Mouse (Mus musculus) embryonic facial prominence, embryonic 15.5 days (tissue): ENCODE measurements at regions not wholly inside any gene's neighbourhood (a gene's known extent, or its start where the extent isn't known, plus 50 kb on each side); places are given as distances from the start of the nearest gene placed in this dataset.

ENCODE experiments used
- ATAC-seq: fragments of 200-750 bp; cut with Nextera tagmentation; 2 replicates; pipeline ENCODE4 v1.8.0; 2017; ENCODE audit warnings: low read depth, moderate TSS enrichment; ENCODE audit not compliant: insufficient number of reproducible peaks, low FRiP score, low TSS enrichment
- H3K27ac ChIP-seq: fragments of 300-500 bp; sonication (generic); replicated peaks from 2 replicates; pipeline ENCODE4 v1.5.1; 2015; ENCODE audit warnings: mild to moderate bottlenecking, inconsistent platforms
- H3K27me3 ChIP-seq: fragments of 300-500 bp; sonication (generic); 2 replicates; pipeline ENCODE4 v1.6.1; 2015; ENCODE audit warnings: inconsistent platforms
- H3K36me3 ChIP-seq: fragments of 300-500 bp; sonication (generic); 2 replicates; pipeline ENCODE4 v1.6.1; 2015; ENCODE audit warnings: mild to moderate bottlenecking, inconsistent platforms
- H3K4me1 ChIP-seq: fragments of 300-500 bp; sonication (generic); 2 replicates; pipeline ENCODE4 v1.6.1; 2015; ENCODE audit warnings: inconsistent platforms
- H3K4me2 ChIP-seq: fragments of 300-500 bp; sonication (generic); replicated peaks from 2 replicates; pipeline ENCODE4 v1.6.1; 2015; ENCODE audit warnings: mild to moderate bottlenecking, inconsistent platforms
- H3K4me3 ChIP-seq: fragments of 300-500 bp; sonication (generic); replicated peaks from 2 replicates; pipeline ENCODE4 v1.5.1; 2015; ENCODE audit warnings: mild to moderate bottlenecking, inconsistent platforms
- H3K9ac ChIP-seq: fragments of 300-500 bp; sonication (generic); 2 replicates; pipeline ENCODE4 v1.6.1; 2015; ENCODE audit warnings: inconsistent platforms
- H3K9me3 ChIP-seq: fragments of 300-500 bp; sonication (generic); replicated peaks from 2 replicates; pipeline ENCODE4 v1.6.1; 2016; ENCODE audit warnings: inconsistent platforms
- WGBS: fragments of 180-500 bp; shearing (Covaris S2); methylation state at CpG from one replicate; pipeline ENCODE4 v1.1.7; 2015; 5-methylcytosine and 5-hydroxymethylcytosine counted together

DNA sequence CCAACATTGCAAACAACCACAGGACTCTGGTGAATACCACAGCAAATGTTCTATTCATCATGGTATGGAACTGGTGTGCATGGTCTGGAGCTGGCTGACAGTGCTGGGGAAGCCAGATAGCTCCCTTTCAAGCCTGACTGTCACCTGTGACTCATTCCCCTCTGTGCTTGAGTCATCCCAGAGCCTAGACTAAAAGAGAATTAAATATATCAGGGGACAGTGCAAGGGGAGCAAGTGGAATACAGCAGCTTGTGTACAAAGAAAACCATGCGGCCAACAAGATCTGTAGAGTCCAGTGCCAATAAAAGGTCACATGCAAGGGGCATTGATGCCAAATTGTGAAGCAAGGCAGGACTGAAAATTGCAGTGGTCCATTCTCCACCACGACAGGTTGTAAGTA lies 117.7 kb downstream of the Pah start:
- Histone ChIP-seq H3K9ac (no peak overlapping the region), H3K27me3 (no peaks in the 10 kb centered on the region), H3K4me2 (no peak overlapping the region), H3K4me1 (no peaks in the 10 kb centered on the region), H3K4me3 (no peak overlapping the region), H3K36me3 (no peaks in the 10 kb centered on the region), H3K9me3 (no peaks in the 10 kb centered on the region), H3K27ac (no peak overlapping the region)
- no peak for ATAC-seq
- WGBS = 85% methylated on average over 2 of the region's 2 CpGs

DNA sequence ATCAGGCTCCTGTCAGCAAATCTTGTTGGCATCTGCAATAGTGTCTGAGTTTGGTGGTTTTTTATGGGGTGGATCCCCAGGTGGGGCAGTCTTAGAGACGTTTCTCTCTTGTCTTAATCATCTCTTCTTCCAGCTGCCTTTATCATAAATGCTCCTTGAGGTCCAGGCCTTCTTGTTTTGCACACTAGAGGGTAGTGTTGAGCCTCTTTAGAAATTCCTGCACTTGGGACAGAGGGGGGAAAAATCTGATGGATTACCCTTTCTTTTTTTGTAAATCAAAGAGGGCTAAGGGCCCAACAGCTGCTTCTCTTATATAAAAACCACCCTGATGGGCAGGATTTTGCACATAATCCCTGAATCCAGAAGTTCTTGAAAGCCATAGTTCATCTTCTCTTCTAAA lies 127.5 kb downstream of the Pah start:
- H3K4me2 ChIP-seq = no peak overlapping the region
- no peaks in the 10 kb centered on the region for H3K9me3 ChIP-seq
- 14% methylated on average over 1 of the region's 1 CpGs for WGBS
- H3K4me1 ChIP-seq = no peaks in the 10 kb centered on the region
- no peak overlapping the region for H3K27ac ChIP-seq
- no peaks in the 10 kb centered on the region for H3K27me3 ChIP-seq
- no peaks in the 10 kb centered on the region for H3K36me3 ChIP-seq
- H3K4me3 ChIP-seq = no peak overlapping the region
- no peak overlapping the region for H3K9ac ChIP-seq
- no peak for ATAC-seq

DNA sequence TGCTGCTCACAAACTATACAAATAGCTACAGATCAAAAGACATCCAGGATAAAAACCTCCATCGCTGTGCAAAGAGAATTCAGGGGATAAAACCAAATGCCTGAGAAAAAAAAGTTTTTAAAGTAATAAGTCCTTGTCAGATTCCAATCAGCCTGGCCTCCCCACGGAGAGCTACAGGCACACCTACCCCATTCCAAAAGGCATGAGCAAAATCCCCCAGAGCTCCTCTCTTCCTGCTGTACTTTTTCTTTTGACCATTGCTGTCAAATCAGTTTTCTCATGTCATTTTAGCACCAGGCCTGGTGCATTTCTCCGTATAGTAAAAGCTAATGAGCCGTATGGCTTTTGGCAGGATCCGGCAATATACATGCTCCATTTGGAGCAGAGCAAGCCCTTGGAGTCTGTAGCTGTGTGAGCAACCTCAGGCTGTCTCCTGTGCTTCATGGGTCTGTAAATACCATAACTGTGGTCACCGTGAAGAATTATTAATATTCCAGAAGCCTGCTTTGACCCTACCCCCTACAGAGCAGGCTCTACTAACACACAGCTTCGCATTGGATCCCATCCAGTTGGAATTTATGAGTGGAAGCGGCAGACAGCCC lies 130.6 kb downstream of the Pah start:
- Histone ChIP-seq H3K9me3 (no peaks in the 10 kb centered on the region), H3K27me3 (no peaks in the 10 kb centered on the region), H3K4me2 (no peak overlapping the region), H3K36me3 (no peaks in the 10 kb centered on the region), H3K4me3 (no peak overlapping the region), H3K4me1 (no peaks in the 10 kb centered on the region), H3K27ac (0 out of 2 replicates have a peak overlapping the region, but pooled peaks have one; percentile 3), H3K9ac (no peak overlapping the region)
- 63% methylated on average over 8 of the region's 8 CpGs for WGBS
- peak; percentile 72 for ATAC-seq

DNA sequence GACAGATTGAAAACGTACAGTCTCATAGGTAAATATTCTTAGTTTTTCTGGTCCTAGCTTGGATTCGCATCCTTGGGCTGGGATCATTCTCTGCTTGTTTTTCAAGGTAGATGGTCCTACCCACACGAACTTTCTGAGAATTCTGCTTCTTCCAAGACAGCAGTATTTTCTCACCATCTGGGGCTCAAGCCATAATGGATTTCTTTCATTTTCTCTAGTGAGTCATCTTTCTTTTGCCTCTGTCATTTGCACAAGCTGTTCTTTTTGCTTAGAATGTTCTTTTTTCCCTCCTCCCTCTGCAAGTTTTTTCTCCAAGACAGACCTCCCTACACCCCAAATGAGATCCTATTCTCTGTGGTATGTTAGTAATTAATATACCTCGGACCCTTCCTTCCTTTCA lies 132.5 kb downstream of the Pah start:
- no peaks in the 10 kb centered on the region for H3K27me3 ChIP-seq
- H3K4me1 ChIP-seq = no peaks in the 10 kb centered on the region
- no peak overlapping the region for H3K27ac ChIP-seq
- WGBS = 76% methylated on average over 4 of the region's 4 CpGs
- no peaks in the 10 kb centered on the region for H3K9me3 ChIP-seq
- no peak overlapping the region for H3K4me2 ChIP-seq
- ATAC-seq = no peak
- no peak overlapping the region for H3K4me3 ChIP-seq
- no peaks in the 10 kb centered on the region for H3K36me3 ChIP-seq
- no peak overlapping the region for H3K9ac ChIP-seq

DNA sequence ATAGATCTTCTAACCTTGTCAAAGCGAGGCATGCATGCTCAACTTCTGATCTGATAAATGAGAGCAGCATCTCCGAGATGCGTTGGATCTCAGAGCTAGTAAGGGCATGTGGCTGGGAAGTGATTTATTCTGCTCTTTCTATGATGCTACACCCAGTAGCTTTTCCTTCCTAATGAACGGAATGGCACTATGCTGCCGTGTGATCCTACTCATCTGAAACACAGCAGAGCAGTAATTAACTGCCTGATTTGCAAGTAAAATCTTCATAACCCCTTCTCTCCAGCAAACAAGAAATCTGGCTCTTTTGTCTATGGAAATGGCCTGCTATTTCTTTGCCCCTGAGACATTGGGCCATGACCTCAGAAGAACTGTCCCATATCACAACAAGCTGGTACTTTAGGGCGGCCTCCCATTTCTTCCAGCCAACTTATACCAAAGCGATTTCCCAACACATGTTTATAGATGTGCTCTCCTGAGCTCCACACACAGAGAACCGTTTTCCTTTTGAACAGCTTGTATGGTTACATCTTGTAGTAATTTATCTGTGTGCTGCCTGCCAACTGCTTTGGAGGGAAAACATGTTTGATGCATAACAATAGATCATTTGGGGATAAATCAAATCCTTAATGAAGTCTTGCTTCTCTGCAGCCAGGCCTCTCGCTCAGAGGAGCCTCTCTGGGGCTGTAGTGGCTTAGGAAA lies 144.6 kb downstream of the Pah start:
- peak; percentile 77 for ATAC-seq
- Histone ChIP-seq H3K4me2 (no peak overlapping the region), H3K27me3 (no peaks in the 10 kb centered on the region), H3K9ac (no peak overlapping the region), H3K36me3 (no peaks in the 10 kb centered on the region), H3K4me3 (no peak overlapping the region), H3K27ac (peak overlapping the region; percentile 77), H3K9me3 (no peaks in the 10 kb centered on the region), H3K4me1 (peaks cover 11% of the 10 kb centered on the region)
- WGBS = 52% methylated on average over 9 of the region's 9 CpGs

DNA sequence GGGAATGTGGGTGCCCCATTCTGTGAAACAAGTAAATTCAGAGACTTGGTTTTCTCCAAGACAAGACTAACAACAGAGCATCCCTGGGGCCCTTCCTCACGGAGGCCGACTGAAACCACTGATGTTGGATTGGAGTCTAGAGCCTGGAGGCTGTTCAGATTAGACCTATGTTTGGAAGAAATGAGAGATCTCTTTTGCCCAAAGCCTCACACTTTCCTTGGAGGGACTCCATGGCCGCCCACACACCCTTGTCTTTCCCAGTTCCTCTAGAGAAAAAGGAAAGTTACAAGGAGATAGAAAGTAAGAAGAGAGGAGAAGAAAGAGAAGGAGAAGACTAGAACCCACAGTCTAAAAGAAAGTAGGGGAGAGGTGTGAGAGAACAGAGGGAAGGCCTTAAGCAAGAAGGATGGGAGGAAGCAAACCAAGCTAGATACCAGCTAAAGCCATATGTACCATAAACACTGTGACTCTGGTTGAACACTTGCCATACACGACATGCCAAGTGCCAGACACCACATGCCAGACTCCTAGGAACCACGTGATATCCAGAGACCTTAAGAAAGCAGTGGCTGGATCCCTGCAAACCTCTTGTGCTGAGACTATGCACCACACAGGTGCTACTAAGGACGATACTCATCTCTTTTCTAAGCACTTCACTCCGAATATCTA lies 145.3 kb downstream of the Pah start:
- no peaks in the 10 kb centered on the region for H3K36me3 ChIP-seq
- H3K4me2 ChIP-seq = no peak overlapping the region
- no peak overlapping the region for H3K9ac ChIP-seq
- H3K4me1 ChIP-seq = peaks cover 11% of the 10 kb centered on the region
- H3K9me3 ChIP-seq = no peaks in the 10 kb centered on the region
- ATAC-seq = peak; percentile 78
- peak overlapping the region; percentile 77 for H3K27ac ChIP-seq
- no peaks in the 10 kb centered on the region for H3K27me3 ChIP-seq
- no peak overlapping the region for H3K4me3 ChIP-seq
- WGBS = 51% methylated on average over 7 of the region's 7 CpGs

DNA sequence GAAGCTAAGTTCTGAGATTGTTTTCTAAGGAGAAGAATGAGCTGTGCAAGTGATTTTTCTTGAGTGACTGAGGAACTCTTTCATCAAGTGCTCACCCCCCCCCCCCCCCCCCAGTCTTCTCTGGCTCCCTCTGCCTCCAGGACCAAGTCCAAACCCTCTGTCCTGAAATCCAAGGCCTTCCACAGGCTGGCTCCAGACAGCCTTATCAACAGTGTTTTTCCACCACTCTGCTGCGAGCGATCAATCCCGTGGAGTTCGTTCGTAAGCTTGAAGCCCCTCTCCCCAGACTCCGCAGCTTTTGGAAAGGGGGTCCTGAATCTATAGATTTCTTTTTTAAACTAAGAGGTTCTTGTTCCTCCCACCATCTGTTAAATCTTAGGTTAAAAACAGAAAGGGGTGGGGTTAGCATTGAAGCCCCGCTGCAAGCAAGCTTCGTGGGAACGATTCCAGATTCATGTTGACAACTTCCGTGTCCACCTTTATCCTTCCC lies 146.1 kb downstream of the Pah start:
- Histone ChIP-seq H3K4me3 (no peak overlapping the region), H3K9me3 (no peaks in the 10 kb centered on the region), H3K9ac (no peak overlapping the region), H3K4me2 (no peak overlapping the region), H3K36me3 (no peaks in the 10 kb centered on the region), H3K4me1 (peaks cover 11% of the 10 kb centered on the region), H3K27me3 (no peaks in the 10 kb centered on the region), H3K27ac (peak overlapping the region; percentile 77)
- 64% methylated on average over 10 of the region's 10 CpGs for WGBS
- ATAC-seq = no peak

DNA sequence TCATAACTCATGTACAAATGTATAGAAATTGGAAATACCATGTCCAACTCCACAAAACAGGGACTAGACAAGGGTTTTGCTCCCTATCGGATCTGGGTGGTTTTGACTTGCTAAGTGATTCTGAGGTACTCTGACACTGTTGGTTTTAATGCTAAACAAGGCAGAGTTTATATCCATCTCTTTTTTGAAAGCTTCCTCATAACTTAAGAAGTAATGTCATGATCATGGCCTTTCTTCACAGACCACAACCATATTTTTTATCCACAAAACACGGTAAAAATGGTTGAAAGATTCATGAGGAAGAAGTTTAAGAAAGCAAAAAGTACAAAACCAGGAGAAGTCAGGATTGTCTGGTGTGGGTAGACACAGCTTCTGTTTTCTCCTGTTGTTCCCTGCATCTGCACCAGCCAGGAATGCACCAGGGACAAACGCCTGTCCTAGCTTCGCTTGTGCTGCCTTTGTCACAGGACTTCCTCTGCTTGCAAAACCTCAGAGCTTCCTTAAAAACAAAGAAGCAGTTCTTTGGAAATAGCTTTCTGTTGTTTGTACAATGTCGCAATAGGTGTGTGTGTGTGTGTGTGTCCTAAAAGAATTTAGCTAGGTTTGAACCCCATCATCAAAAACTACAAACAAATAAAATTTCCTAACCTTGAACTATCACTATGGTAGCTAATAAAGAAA lies 153.3 kb downstream of the Pah start:
- WGBS = 74% methylated on average over 5 of the region's 5 CpGs
- H3K9ac ChIP-seq = no peak overlapping the region

DNA sequence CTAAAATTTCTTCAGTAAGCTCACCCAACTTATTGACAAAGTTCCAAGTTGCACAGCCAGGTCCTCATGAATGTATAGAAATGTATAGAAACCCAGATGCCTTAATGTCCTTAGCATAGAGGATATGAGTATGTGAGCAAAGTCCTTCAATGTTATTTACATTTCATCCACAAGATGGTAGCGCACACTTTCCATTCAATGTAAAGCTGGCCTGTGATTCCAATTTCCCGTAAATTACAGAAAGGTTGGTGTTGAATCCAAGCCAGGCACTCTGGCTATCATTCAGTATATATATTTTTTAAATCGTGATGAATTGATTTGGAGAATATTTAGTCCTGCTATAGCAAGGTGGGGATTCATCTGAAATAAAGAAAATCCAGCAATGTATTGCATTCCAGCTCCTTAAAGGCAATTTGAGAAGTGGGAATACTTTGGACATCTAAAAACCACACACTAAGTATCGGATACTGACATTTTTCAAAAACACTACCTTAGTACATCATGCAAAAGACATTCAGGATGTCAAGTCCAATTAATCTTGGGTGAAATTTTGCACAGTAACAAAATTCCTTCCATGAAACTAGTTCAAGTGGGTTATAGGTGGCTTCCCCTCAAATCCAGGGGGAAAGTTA lies 154.6 kb downstream of the Pah start:
- no peak overlapping the region for H3K9ac ChIP-seq
- H3K4me3 ChIP-seq = no peak overlapping the region
- no peak overlapping the region for H3K4me2 ChIP-seq
- H3K9me3 ChIP-seq = no peaks in the 10 kb centered on the region
- no peak overlapping the region for H3K27ac ChIP-seq
- no peaks in the 10 kb centered on the region for H3K4me1 ChIP-seq
- no peaks in the 10 kb centered on the region for H3K36me3 ChIP-seq
- H3K27me3 ChIP-seq = no peaks in the 10 kb centered on the region
- ATAC-seq = peak; percentile 19; the same call in 1 of the 2 replicates
- WGBS = 35% methylated on average over 4 of the region's 4 CpGs

More for the DNA sequence above, 153.3 kb downstream of the Pah start:
- no peaks in the 10 kb centered on the region for H3K36me3 ChIP-seq
- H3K27ac ChIP-seq = no peak overlapping the region
- no peaks in the 10 kb centered on the region for H3K27me3 ChIP-seq
- no peak overlapping the region for H3K4me3 ChIP-seq
- H3K9me3 ChIP-seq = no peaks in the 10 kb centered on the region
- no peaks in the 10 kb centered on the region for H3K4me1 ChIP-seq
- H3K4me2 ChIP-seq = no peak overlapping the region
- ATAC-seq = no peak

DNA sequence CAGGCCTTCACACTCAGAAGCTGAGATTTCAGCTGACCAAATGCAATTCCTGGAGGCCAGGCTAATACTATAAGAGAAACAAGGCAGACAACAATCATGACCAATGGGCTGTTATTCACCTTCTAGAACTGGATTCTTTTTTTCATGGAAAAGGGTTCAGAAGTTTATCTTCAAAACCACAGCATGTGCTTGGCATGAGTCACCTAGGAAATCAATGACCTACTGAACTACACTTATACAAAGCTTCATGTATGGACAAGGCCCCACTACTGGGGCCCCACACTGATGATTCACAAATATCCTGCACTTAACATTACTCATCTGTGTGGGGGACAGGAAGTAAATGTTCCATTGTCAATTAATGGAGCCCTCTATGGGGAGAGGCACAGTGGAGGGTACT lies 157.4 kb downstream of the Pah start:
- Histone ChIP-seq H3K4me2 (no peak overlapping the region), H3K27ac (no peak overlapping the region), H3K9ac (no peak overlapping the region), H3K9me3 (no peaks in the 10 kb centered on the region), H3K4me3 (no peak overlapping the region), H3K4me1 (no peaks in the 10 kb centered on the region), H3K36me3 (no peaks in the 10 kb centered on the region), H3K27me3 (no peaks in the 10 kb centered on the region)
- ATAC-seq = no peak

DNA sequence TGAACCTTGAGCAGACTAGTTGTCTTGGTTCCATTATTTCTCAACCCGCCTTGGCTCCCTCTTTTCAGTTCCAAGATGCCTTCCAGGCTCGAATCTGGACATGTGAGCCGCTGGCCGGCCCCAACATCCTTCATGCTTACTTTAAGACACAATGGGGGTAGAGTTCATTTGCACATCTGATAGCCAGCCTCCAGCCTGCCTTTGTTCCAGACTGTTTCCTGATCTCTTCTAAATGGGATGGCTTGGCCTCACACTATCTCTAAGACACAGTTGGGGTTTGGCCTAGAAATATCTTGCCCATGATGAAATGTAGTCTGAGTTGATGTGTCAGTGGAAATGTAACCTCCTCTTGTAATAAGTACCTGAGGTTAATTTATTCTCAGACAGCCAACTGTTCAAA lies 164.7 kb downstream of the Pah start:
- H3K9me3 ChIP-seq = no peaks in the 10 kb centered on the region
- H3K9ac ChIP-seq = no peak overlapping the region
- H3K4me2 ChIP-seq = no peak overlapping the region
- no peak overlapping the region for H3K4me3 ChIP-seq
- WGBS = 68% methylated on average over 4 of the region's 4 CpGs
- H3K4me1 ChIP-seq = no peaks in the 10 kb centered on the region
- H3K36me3 ChIP-seq = no peaks in the 10 kb centered on the region
- H3K27ac ChIP-seq = no peak overlapping the region
- ATAC-seq = no peak
- no peaks in the 10 kb centered on the region for H3K27me3 ChIP-seq
